Mouse (Mus musculus): ENCODE data around the gene Lipc. TPM values are rescaled to one million over a fixed set of nuclear protein-coding genes. Genes with fewer than 3 reads are reported as not detected.

Gene Lipc
- total RNA-seq, 2 experiments from 2014 or later: not detected

GRCm38 (mm10) chr9:70958381-70958780 is 6.4 kb upstream of the Lipc start:
- ATAC-seq (replicated peaks; ENCODE audit: poor library complexity): no peak

DNA sequence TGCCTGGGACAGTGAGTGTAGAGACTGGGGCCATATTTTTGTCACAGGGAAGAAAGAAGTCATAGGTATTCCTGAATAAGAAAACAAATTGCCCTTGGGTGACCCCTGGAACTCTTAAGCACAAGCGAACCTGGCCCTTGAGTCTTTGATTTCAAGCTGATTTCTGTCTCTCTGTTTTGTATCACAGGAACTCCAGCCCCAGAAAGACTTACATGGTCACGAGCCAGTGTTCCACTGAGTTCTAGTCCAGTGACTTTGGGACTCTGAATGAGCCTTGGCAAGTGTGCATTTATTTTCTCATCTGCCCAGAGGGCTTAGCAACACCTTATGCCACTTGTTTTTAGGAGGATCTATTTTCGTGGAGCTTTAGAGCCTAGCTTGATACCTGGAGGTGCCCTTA is 5.7 kb upstream of the Lipc start:
- ATAC-seq (replicated peaks; ENCODE audit: poor library complexity): no peak

GRCm38 (mm10) chr9:70954226-70954625 is 2.2 kb upstream of the Lipc start:
- ATAC-seq (replicated peaks; ENCODE audit: poor library complexity): no peak

- no peak for ATAC-seq (replicated peaks; ENCODE audit: poor library complexity)
Observed at GRCm38 (mm10) chr9:70949336-70949735, 2.7 kb downstream of the Lipc start.

- ATAC-seq (replicated peaks; ENCODE audit: poor library complexity): no peak
Observed at GRCm38 (mm10) chr9:70947312-70947711, 4.7 kb downstream of the Lipc start.

DNA sequence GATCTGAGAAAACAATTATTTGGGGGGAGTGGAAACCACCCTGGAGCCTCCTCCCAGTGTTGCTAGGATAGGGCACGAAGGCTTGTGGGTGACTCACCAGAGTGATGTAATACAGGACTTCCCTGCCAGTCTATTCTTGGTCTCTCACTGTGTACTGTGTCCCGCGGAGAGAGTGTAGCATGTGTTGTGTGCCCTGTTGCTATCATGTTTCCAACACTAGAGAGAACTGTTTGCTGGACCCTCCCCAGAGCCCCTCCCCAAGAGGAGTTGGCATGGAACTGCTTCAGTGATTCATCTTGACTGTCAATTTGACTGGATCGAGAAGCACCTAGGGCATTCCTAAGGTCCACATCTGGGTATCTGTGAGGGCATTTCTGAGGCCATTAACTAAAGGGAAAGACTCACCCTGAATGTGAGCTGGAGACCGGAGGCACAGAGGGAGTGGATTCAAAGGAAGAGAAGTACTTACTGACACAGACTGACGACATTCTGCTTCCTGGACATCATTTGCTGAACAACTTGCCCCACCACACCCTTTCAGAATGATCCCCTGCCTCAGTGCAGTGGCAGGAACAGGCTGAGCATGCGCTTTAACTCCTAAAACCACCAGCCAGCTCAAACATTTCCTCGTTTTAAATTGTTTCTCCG is 9.2 kb downstream of the Lipc start:
- ATAC-seq (replicated peaks; ENCODE audit: poor library complexity): peak; percentile 94

DNA sequence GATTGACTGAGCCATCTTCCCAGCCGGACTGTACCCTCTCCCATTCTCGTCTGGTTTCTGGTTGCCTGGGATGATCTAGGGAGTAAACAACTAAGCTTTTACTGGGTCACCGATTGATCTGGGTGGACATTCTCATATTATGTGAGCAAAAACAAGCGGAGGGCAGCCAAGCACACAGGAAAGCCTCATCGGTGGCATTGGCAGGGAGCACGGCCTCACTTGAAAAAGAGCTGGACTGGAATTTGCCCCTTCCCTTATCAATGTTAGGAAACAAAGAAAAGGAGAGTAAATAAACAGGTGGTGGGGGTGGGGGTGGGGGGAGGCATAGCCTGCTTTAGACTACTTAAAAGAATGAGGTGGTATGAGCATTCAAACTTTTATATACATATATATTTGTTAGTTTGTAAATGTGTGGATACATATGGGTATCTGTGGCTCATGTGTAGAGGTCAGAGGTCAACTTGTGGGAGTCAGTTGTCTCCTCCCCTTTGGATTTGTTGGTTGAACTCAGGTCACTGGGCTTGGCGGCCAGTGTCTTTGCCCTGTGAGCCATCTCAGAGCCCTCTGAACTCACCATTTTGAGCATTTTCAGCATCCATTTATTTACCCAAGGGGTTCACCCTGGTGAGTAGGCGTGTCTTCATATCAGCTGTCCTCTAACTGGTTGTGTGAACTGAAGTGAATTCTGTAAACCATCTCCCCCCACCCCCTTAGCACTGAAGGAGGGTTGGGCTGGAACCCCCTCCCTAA is 12.1 kb downstream of the Lipc start:
- no peak for ATAC-seq (replicated peaks; ENCODE audit: poor library complexity)

DNA sequence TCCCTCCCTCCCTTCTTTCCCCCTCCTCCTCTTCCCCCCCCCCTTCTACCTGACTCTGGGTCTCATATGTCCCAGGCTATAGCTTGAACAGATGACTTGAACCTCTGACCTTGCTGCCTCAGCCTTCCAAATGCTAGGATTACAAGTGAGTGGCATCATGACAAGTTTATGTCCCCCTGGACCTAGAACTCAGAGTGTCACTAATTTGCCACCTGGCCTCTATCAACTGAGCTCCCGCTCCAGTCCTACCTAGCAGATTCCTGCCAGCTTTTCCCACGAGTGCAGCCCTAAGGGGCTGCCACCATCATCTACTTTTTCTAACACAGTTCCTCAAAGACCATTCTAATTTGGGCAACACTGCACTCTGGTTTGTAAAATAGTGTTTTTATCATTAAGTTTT is 13.2 kb downstream of the Lipc start:
- no peak for ATAC-seq (replicated peaks; ENCODE audit: poor library complexity)

DNA sequence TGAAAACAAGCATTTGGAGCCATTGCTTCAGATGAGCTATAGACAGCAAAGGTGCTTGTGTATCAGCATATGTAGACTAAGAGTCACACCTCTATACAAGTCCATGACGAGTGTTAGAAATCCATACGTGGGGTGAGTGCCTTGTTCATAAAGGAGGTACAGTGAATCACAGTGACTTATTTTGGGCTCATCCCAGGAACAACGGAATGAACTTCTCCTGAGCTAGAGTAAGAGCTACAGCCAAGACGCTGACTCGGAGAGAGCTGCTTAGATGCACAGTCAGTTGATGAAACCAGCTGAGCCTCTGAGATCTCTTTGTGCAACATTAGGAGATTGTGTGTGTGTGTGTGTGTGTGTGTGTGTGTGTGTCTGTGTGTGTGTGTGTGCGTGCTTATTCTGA is 13.9 kb downstream of the Lipc start:
- no peak for ATAC-seq (replicated peaks; ENCODE audit: poor library complexity)

DNA sequence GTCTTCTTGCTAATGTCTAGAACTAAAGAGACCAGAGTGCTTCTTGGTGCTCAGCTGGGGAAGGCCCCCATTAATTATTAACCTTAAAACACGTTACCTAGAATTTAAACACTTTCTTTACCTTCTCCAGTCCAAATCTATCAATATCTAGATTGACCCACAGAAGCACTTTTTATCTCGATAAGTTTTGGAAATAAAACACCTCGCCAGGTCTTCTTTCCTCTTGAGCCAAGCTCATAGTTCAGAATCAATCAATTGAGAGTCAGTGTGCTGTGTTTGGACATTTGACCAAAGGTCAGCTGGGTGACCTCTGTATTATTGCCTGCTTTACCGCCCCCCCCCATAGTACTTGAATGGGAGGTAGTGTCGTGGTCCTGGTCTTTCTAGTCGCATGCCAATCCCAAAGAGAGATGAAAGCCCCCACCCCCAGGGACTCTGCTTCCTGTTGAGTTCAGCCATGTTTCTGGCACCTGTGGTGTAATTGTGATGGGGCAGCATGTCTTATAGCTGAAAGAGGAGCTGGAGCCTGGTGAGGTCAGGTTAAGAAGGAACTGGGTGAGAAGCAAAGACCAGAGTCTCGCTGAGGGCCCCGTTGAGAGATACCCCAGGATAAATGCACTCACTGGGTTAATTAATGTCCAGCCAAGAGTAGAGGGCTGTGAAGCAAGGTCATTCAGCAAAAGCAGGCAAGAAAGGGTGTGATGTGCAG is 17.3 kb downstream of the Lipc start:
- ATAC-seq (replicated peaks; ENCODE audit: poor library complexity): no peak

GRCm38 (mm10) chr9:70930641-70931020 is 21.4 kb downstream of the Lipc start:
- no peak for ATAC-seq (replicated peaks; ENCODE audit: poor library complexity)

DNA sequence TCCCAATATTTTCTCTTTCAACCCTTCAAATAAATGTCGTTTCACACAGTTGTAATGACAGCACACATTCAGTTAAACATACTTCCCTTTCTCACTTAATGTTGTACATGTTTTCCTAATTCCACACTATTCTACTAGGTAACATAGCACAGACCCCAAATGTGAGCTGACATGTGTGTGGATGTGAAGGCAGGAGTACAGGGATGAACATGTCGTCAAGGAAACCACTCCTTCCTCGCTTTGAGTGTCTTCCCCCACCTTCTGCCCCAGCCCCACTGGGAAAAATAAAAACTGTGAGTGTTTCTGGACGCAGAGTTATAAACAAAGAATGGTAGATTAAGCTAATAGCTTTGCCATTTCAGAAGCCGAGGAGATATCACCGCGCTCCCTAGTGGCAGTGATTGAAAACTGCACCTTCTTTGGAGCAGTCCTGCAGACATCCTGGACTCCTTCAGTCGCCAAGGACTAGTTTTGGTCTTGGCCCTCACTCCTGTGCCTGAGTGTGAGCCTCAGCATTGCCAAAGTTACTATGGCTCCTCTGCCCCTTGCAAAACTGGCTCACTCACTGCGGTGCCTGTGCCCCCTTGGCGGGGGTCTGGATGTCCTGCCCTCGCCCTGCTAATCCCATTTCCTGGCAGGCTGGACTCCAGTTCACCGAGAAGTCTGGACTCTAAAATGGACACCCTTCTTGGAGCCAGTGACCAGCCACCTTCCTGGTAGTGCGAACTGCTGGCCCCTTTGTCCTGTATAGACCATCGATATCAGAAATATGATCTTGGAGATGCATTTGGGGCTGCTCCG is 22.0 kb downstream of the Lipc start:
- ATAC-seq (replicated peaks; ENCODE audit: poor library complexity): peak; percentile 58; the same call in 1 of the 2 replicates

DNA sequence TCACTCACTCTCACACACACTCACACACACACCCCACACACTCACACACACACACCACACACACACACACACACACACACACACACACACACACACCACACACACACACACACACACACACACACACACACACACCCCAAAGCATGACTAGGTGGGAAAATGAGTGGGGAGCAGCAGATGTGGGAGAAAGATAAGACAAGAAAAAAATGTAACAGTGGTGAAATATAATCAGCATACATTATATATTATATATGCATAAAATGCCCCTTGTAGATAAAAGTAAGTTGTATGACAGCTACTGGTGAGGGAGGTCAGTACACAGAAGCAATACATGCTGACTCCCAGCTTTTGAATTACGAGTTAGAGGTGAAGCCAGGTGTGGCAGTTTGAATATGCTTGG is 23.6 kb downstream of the Lipc start:
- no peak for ATAC-seq (replicated peaks; ENCODE audit: poor library complexity)

DNA sequence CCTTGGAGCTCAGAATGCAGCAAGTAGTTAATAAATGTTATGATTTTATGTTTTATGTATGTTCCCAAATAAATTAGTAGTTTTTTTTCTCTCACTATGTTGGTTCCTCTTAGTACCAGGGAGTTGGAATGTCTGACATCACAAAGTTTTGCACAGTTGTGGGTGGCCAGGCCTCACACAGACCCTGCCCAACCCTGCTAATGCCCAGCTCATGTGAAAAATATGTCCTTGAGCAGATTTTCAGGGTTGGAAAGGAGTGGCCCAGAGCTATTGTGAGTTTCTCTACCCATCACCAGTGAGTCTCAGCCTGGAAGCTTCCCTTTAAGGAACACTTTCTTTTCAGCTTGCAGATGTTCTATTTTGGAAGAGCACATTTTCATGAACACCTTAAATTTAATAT is 24.3 kb downstream of the Lipc start:
- no peak for ATAC-seq (replicated peaks; ENCODE audit: poor library complexity)

- ATAC-seq (replicated peaks; ENCODE audit: poor library complexity): peak; percentile 79
Observed at GRCm38 (mm10) chr9:70926820-70927588, 25.0 kb downstream of the Lipc start.

- ATAC-seq (replicated peaks; ENCODE audit: poor library complexity): no peak
Observed at GRCm38 (mm10) chr9:70925225-70925624, 26.8 kb downstream of the Lipc start.

GRCm38 (mm10) chr9:70924763-70925162 is 27.3 kb downstream of the Lipc start:
- no peak for ATAC-seq (replicated peaks; ENCODE audit: poor library complexity)

DNA sequence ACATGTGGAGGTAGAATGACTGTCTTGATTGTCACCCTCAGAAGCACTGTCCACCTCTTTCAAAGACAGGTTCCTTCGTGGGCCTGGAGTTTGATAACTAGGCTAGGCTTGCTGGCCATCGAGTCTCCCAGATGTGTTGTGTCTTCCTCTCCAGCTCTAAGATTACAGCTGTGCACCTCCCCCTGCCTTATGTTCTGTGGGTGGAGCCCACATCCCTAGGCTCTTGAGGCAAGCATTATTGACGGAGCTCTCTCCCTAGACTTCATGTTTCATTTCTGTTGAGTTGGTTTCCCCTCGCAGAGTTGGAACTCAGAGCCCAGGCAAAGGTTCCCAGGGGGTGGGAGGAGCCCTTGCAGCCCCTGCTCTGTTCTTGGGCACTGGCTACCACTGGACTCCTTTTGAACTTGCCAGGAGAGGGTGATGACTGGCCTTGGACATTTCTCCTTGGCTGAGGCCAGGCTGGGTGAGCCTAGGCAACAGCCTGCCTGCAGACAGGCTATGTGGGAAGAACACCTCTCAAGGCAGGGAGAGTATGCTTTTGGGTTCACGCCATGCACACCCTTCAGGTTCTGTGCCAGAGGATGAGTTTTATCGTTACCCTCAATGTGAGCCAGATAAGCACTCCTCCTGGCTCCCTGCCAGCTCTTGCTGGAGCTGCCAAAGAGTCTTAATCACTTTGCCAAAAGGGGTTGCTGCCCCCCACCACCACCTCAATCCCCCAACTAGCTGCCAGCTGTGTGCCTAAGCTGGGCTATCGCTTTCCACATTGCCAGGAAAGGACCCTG is 30.1 kb downstream of the Lipc start:
- peak; percentile 67 for ATAC-seq (replicated peaks; ENCODE audit: poor library complexity)

- ATAC-seq (replicated peaks; ENCODE audit: poor library complexity): no peak
Observed at GRCm38 (mm10) chr9:70921132-70921531, 30.9 kb downstream of the Lipc start.

DNA sequence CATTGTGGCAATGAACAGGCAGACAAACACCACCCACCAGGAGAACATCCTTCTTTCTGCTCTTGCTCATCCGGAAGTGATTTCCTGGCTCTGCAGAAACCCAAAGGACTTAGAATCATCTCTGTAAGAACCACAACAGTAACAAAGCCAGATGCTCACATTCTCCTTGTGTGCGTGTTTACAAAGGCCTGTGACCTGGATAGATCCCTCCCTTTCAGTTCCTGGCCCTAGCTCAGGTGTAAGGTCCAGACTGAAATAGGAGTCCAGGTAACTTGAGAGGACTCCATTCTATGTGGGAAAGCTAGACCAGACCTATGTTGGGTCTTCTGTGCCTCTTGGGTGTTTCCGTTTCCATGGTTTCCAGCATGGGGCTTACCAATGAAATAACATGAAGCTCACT is 32.8 kb downstream of the Lipc start:
- no peak for ATAC-seq (replicated peaks; ENCODE audit: poor library complexity)

Data from megakaryocyte progenitor cell, adult 5-6 weeks (primary cell).